Mouse (Mus musculus) B cell, adult 62 days (primary cell): ENCODE results near the gene Fgfr1op2. TPM values are rescaled to one million over a fixed set of nuclear protein-coding genes. Genes with fewer than 3 reads are reported as not detected.

Experiments
- total RNA-seq: library from RNA; stranded (reverse); gene quantifications from 4 replicates; pipeline ENCODE4 v1.2.4, GENCODE M21; 2023

Fgfr1op2 gene
- total RNA-seq: 75.4 to 89.8 TPM (median 82.3 TPM) in 4 replicates

DNA sequence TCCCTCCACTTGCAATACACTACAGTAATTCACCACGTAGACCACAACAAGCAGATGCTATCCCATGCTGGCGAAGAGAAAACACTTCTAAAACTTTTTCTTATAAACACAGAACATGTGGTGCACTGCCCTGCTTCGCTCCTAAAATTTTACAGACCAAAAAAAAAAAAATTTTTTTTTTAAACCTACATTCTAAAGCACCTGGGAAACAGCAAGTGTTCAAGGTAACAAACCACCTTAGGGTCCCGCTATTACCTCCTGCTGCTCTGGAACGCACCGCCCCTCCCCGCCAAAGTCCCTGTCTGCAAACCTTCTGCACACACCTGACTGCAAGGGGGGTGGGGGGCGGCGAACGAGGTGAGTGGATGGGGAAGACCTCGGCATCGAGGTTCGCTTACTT, at the start of gene Fgfr1op2:
Gene Fgfr1op2 (plus strand): TSS at position 301 of the 400 bp plus-strand sequence.

DNA sequence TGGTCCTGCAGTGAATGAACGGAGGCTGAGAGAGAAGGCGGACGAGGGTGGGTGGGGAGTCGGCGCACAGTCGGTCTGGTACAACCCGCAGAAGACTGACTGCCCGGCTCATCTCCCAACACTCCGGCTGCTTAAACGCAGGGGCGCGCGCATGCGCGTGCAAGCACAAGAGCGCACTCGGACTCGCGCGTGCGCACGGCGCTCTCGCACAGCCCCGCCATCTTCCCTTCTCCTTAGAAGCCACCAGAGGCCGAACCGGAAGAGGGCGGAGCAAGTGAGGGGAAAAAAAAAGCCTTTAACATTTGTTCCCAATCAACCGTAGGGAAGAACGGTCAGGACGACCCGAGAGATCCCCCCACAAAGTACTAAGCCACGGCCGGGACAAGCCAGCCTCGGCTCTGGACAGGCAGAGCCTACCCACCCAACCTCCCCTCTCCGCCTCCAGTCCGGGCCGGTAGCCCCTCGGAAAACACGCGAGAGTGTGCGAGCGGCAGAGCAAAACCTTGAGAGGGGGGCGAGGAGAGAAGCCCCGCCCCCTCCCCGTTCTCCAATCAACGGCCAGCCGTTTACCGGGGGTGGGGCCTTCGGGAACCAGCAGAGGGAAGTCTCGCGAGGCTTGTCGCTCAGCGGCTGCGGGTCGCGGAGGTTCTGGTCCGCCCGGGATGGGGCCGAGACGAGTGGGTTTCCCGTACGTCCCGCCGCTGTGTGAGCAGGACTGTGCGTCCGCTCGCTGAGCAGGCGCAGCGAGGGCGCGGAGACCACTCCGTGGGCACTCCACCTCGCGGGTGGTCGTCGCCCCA, 507 bp downstream of the Fgfr1op2 start, which contains the start of gene Ints13:
Gene Ints13 (minus strand): TSS at position 526 of the 800 bp plus-strand sequence.

DNA sequence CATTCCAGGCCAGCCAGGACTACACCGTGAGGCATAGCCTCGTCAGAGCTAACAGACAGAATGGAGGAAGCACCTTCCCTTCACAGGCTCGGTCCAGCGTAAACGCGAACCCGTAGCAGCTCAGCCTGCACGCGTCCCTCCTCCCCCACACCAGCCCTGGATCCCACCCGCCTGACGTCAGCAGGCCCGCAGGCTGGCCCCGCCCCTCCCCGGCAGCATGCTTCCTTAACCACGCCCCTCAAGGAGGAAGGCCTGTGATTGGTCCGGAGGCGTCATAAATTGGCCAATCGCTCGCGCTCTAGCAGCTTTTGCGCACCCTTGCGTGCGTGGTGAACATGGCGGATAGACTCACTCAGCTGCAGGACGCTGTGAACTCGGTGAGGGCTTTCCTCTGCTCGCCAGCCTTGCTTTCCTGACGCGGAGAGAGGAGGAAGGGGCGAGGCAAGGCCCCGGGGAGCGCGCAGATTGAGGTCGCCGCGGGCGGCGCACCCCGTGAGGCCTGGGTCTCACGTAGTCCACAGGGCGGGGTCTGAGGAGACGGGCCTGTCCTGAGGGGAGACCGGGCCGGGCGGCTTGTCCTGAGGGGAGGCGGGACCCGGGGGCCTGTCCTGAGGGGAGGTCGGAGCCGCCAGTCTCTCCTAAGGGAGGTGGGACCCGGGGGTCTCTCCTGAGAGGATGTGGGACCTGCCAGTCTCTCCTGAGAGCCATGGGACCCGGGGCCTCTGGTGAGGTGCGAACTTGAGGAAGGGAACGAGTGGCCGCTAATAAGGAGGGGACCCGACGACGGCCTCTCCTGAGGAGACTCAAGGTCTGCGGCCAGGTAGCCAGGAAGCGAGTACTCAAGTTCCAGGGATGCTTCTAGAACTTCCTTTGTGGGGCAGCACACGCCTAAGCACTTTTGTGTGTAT, 65.5 kb downstream of the Fgfr1op2 start, which contains the start of the genes Med21 and Tm7sf3:
Gene Med21 (plus strand): TSS at position 272 of the 908 bp plus-strand sequence.
Gene Tm7sf3 (minus strand): TSS at position 549 of the 908 bp plus-strand sequence.

Other genes starting within 250 kb of the Fgfr1op2 start
- 167 to 209 TPM (median 192 TPM) in 4 replicates for gene Itpr2, start 75.0 kb upstream of the Fgfr1op2 start, total RNA-seq
- gene Ints13, start 632 bp downstream of the Fgfr1op2 start, total RNA-seq: 65.0 to 85.5 TPM (median 75.0 TPM) in 4 replicates
- 33.3 to 37.9 TPM (median 34.7 TPM) in 4 replicates for gene Med21, start 65.3 kb downstream of the Fgfr1op2 start, total RNA-seq
- gene Tm7sf3, start 65.6 kb downstream of the Fgfr1op2 start, total RNA-seq: 7.0 to 8.8 TPM (median 8.3 TPM) in 4 replicates
- gene Stk38l, start 147.8 kb downstream of the Fgfr1op2 start, total RNA-seq: 14.1 to 22.1 TPM (median 19.3 TPM) in 4 replicates
- 0.40 TPM in 1 of 4 replicates, not detected in the others for gene Arntl2, start 218.9 kb downstream of the Fgfr1op2 start, total RNA-seq